Mouse (Mus musculus) intestine, postnatal 0 days (tissue): ENCODE results near the gene Ttn. TPM values are rescaled to one million over a fixed set of nuclear protein-coding genes. Genes with fewer than 3 reads are reported as not detected.

Experiments
- ATAC-seq: fragments of 200-750 bp; cut with Nextera tagmentation; 2 replicates; pipeline ENCODE4 v1.8.0; 2017; ENCODE audit warnings: mild to moderate bottlenecking, moderate TSS enrichment, moderate library complexity
- H3K27ac ChIP-seq: fragments of 300-500 bp; sonication (generic); 2 replicates; pipeline ENCODE4 v1.5.1; 2014; ENCODE audit warnings: mild to moderate bottlenecking, low read depth, low read length, moderate library complexity
- H3K27me3 ChIP-seq: fragments of 300-500 bp; sonication (generic); replicated peaks from 2 replicates; pipeline ENCODE4 v1.6.1; 2014; ENCODE audit warnings: low read length, mixed read lengths; ENCODE audit not compliant: control insufficient read depth, insufficient read depth
- H3K36me3 ChIP-seq: fragments of 300-500 bp; sonication (generic); 2 replicates; pipeline ENCODE4 v1.6.1; 2014; ENCODE audit warnings: mild to moderate bottlenecking, moderate library complexity; ENCODE audit not compliant: control insufficient read depth, insufficient read depth
- H3K4me1 ChIP-seq: fragments of 300-500 bp; sonication (generic); replicated peaks from 2 replicates; pipeline ENCODE4 v1.6.1; 2014; ENCODE audit warnings: antibody characterized with exemption, low read length, mixed read lengths; ENCODE audit not compliant: control insufficient read depth, insufficient read depth
- H3K4me2 ChIP-seq: fragments of 300-500 bp; sonication (generic); replicated peaks from 2 replicates; pipeline ENCODE4 v1.6.1; 2014; ENCODE audit warnings: low read depth, mild to moderate bottlenecking, moderate library complexity
- H3K4me3 ChIP-seq: fragments of 300-500 bp; sonication (generic); 2 replicates; pipeline ENCODE4 v1.5.1; 2014; ENCODE audit warnings: low read depth, low read length
- H3K9ac ChIP-seq: fragments of 300-500 bp; sonication (generic); 2 replicates; pipeline ENCODE4 v1.6.1; 2014; ENCODE audit warnings: mild to moderate bottlenecking, low read depth, low read length
- H3K9me3 ChIP-seq: fragments of 300-500 bp; sonication (generic); 2 replicates; pipeline ENCODE4 v1.6.1; 2016; ENCODE audit warnings: mixed run types; ENCODE audit not compliant: control insufficient read depth
- CTCF ChIP-seq: sonication (generic); IDR thresholded peaks from 2 replicates; pipeline ENCODE4 v1.5.1; 2016; ENCODE audit warnings: low read depth, mild to moderate bottlenecking, control low read depth, antibody characterized with exemption, moderate library complexity
- WGBS: fragments of 180-500 bp; shearing (Covaris S2); extraction: QIAGEN DNeasy Blood & Tissue Kit; methylation state at CpG from one replicate; pipeline ENCODE4 v1.1.7; 2014; 5-methylcytosine and 5-hydroxymethylcytosine counted together
- polyA plus RNA-seq: library from polyadenylated mRNA; unstranded; fragments of >200 nt; fragmentation: Nextera tagmentation; extraction: Ambion mirVana; gene quantifications from 2 replicates; pipeline ENCODE4 v1.2.1, GENCODE M21; 2015

Ttn gene
- polyA plus RNA-seq, 1 experiment from 2014 or later = 0.01 TPM

GRCm38 (mm10) chr2:76780792-76781191 is 201.6 kb downstream of the Ttn start:
- WGBS = 91% methylated on average over 13 of the region's 13 CpGs

GRCm38 (mm10) chr2:76769831-76770230 is 212.5 kb downstream of the Ttn start:
- TF ChIP-seq CTCF = no peak
- Histone ChIP-seq H3K27ac (no peak overlapping the region), H3K36me3 (no peaks in the 10 kb centered on the region), H3K9ac (no peak overlapping the region), H3K4me3 (no peak overlapping the region), H3K9me3 (no peaks in the 10 kb centered on the region), H3K4me1 (no peaks in the 10 kb centered on the region), H3K27me3 (no peaks in the 10 kb centered on the region), H3K4me2 (no peak overlapping the region)
- ATAC-seq = no peak
- 94% methylated on average over 10 of the region's 10 CpGs for WGBS

More at GRCm38 (mm10) chr2:76780792-76781191, 201.6 kb downstream of the Ttn start:
- Histone ChIP-seq H3K9me3 (no peaks in the 10 kb centered on the region), H3K9ac (no peak overlapping the region), H3K36me3 (no peaks in the 10 kb centered on the region), H3K4me2 (no peak overlapping the region), H3K4me3 (no peak overlapping the region), H3K27me3 (no peaks in the 10 kb centered on the region), H3K27ac (no peak overlapping the region), H3K4me1 (no peaks in the 10 kb centered on the region)
- no peak for TF ChIP-seq CTCF
- no peak for ATAC-seq

GRCm38 (mm10) chr2:76767231-76767630 is 215.1 kb downstream of the Ttn start:
- H3K4me1 ChIP-seq = no peaks in the 10 kb centered on the region
- H3K27me3 ChIP-seq = no peaks in the 10 kb centered on the region
- no peaks in the 10 kb centered on the region for H3K36me3 ChIP-seq
- no peaks in the 10 kb centered on the region for H3K9me3 ChIP-seq
- 94% methylated on average over 12 of the region's 12 CpGs for WGBS
- no peak for TF ChIP-seq CTCF
- H3K4me2 ChIP-seq = no peak overlapping the region
- no peak overlapping the region for H3K9ac ChIP-seq
- no peak overlapping the region for H3K4me3 ChIP-seq
- no peak overlapping the region for H3K27ac ChIP-seq
- no peak for ATAC-seq

GRCm38 (mm10) chr2:76764526-76764925 is 217.8 kb downstream of the Ttn start:
- no peak overlapping the region for H3K27ac ChIP-seq
- H3K4me2 ChIP-seq = no peak overlapping the region
- no peak for TF ChIP-seq CTCF
- H3K4me1 ChIP-seq = no peaks in the 10 kb centered on the region
- ATAC-seq = no peak
- 91% methylated on average over 13 of the region's 13 CpGs for WGBS
- H3K9ac ChIP-seq = no peak overlapping the region
- no peak overlapping the region for H3K4me3 ChIP-seq
- no peaks in the 10 kb centered on the region for H3K36me3 ChIP-seq
- H3K27me3 ChIP-seq = no peaks in the 10 kb centered on the region
- no peaks in the 10 kb centered on the region for H3K9me3 ChIP-seq

- TF ChIP-seq CTCF = no peak
- no peak overlapping the region for H3K4me2 ChIP-seq
- WGBS = 91% methylated on average over 6 of the region's 6 CpGs
Measured at GRCm38 (mm10) chr2:76762154-76762553, 220.2 kb downstream of the Ttn start.

GRCm38 (mm10) chr2:76756461-76756860 is 225.9 kb downstream of the Ttn start:
- ATAC-seq = no peak
- H3K9ac ChIP-seq = no peak overlapping the region
- no peak overlapping the region for H3K4me2 ChIP-seq
- no peaks in the 10 kb centered on the region for H3K27me3 ChIP-seq
- 0 out of 2 replicates have a peak, but pooled peaks cover 2% of the 10 kb centered on the region for H3K9me3 ChIP-seq
- 95% methylated on average over 15 of the region's 15 CpGs for WGBS
- H3K27ac ChIP-seq = no peak overlapping the region
- H3K36me3 ChIP-seq = no peaks in the 10 kb centered on the region
- no peaks in the 10 kb centered on the region for H3K4me1 ChIP-seq
- no peak for TF ChIP-seq CTCF
- no peak overlapping the region for H3K4me3 ChIP-seq

More at GRCm38 (mm10) chr2:76762154-76762553, 220.2 kb downstream of the Ttn start:
- Histone ChIP-seq H3K4me3 (no peak overlapping the region), H3K36me3 (no peaks in the 10 kb centered on the region), H3K27ac (no peak overlapping the region), H3K4me1 (no peaks in the 10 kb centered on the region), H3K9me3 (0 out of 2 replicates have a peak, but pooled peaks cover 2% of the 10 kb centered on the region), H3K9ac (no peak overlapping the region), H3K27me3 (no peaks in the 10 kb centered on the region)
- ATAC-seq = no peak

- no peaks in the 10 kb centered on the region for H3K36me3 ChIP-seq
- TF ChIP-seq CTCF = no peak
- no peaks in the 10 kb centered on the region for H3K4me1 ChIP-seq
- H3K27me3 ChIP-seq = no peaks in the 10 kb centered on the region
- no peak overlapping the region for H3K27ac ChIP-seq
- 90% methylated on average over 6 of the region's 6 CpGs for WGBS
- ATAC-seq = no peak
- H3K9me3 ChIP-seq = no peaks in the 10 kb centered on the region
- H3K4me3 ChIP-seq = no peak overlapping the region
- no peak overlapping the region for H3K4me2 ChIP-seq
- no peak overlapping the region for H3K9ac ChIP-seq
Measured at GRCm38 (mm10) chr2:76751993-76752392, 230.4 kb downstream of the Ttn start.
